8 mouse cellular contexts compared by ENCODE assay signal in genomic region chr16:32665851-32666665, GRCm38 (mm10). TPM values are rescaled to one million over a fixed set of nuclear protein-coding genes. Genes with fewer than 3 reads are reported as not detected.
DNase-seq lines count a peak whose midpoint lies in the region; ATAC-seq and TF ChIP-seq lines count a peak whose summit lies in the region.

No protein-coding gene starts in this region.

- H3K4me3 ChIP-seq in G1E (ENCODE audit: low read depth, low read length), result peak overlapping the region; percentile 61; the same call in 1 of the 2 replicates
- H3K4me3 ChIP-seq in forebrain, embryonic 15.5 days, result no peak overlapping the region
- peak overlapping the region; percentile 89 for H3K4me3 ChIP-seq in megakaryocyte, embryonic 14.5 days (replicated peaks)

- ATAC-seq in G1E (ENCODE audit: extremely low read depth, insufficient number of reproducible peaks, low FRiP score, poor library complexity, severe bottlenecking), result peak; percentile 86
- no peak for ATAC-seq in forebrain, embryonic 15.5 days (replicated peaks)

- H3K36me3 ChIP-seq in G1E (replicated peaks), result peaks cover 76% of the 10 kb centered on the region
- peaks cover 11% of the 10 kb centered on the region for H3K36me3 ChIP-seq in forebrain, embryonic 15.5 days
- peaks cover 63% of the 10 kb centered on the region for H3K36me3 ChIP-seq in megakaryocyte, embryonic 14.5 days (replicated peaks; ENCODE audit: low read length)

- peak overlapping the region; percentile 29 for H3K27ac ChIP-seq in forebrain, embryonic 15.5 days (replicated peaks)

- no peaks in the 10 kb centered on the region for H3K27me3 ChIP-seq in G1E (ENCODE audit: insufficient read depth, low read length)
- no peaks in the 10 kb centered on the region for H3K27me3 ChIP-seq in forebrain, embryonic 15.5 days
- no peaks in the 10 kb centered on the region for H3K27me3 ChIP-seq in megakaryocyte, embryonic 14.5 days (replicated peaks)

- H3K9me3 ChIP-seq in G1E (replicated peaks), result no peaks in the 10 kb centered on the region
- no peaks in the 10 kb centered on the region for H3K9me3 ChIP-seq in forebrain, embryonic 15.5 days
- no peaks in the 10 kb centered on the region for H3K9me3 ChIP-seq in megakaryocyte, embryonic 14.5 days

- WGBS in forebrain, embryonic 15.5 days, result 44% methylated on average over 11 of the region's 11 CpGs

- TF ChIP-seq CTCF in G1E (IDR thresholded peaks at IDR 0.05; ENCODE audit: low read depth, low read length), result no peak

- H3K4me1 ChIP-seq in G1E (ENCODE audit: insufficient read depth, low read depth, low read length), result peaks cover 96% of the 10 kb centered on the region
- H3K4me1 ChIP-seq in forebrain, embryonic 15.5 days, result peaks cover 66% of the 10 kb centered on the region
- H3K4me1 ChIP-seq in megakaryocyte, embryonic 14.5 days, result peaks cover 100% of the 10 kb centered on the region

- no peak overlapping the region for H3K9ac ChIP-seq in forebrain, embryonic 15.5 days (replicated peaks)

- peak; percentile 56 for DNase-seq in adrenal gland, adult 2 months
- no peak for DNase-seq in adrenal gland, adult 18-20 months (ENCODE audit: low spot score in 2 of 2)
- DNase-seq in G1E (ENCODE audit: low spot score), result peak; percentile 79
- DNase-seq in kidney, adult 9 months, result peak; percentile 60
- no peak for DNase-seq in thymus, adult 18-20 months
- DNase-seq in layer of hippocampus, adult 18-20 months (ENCODE audit: low spot score in 2 of 2), result no peak

- no peak overlapping the region for H3K4me2 ChIP-seq in forebrain, embryonic 15.5 days (replicated peaks)

RNA-seq across cellular contexts. Expression of gene Tnk2, which starts 22.4 kb away (rescaled TPM):
- 10 to 100 TPM; 26.5 to 47.4 TPM for total RNA-seq in adrenal gland, adult 2 months (2021)
- polyA plus RNA-seq in adrenal gland, adult 2 months (2012; rRNA removed), result 100 and 110 TPM in 2 replicates
- 10 to 100 TPM; 29.9 to 33.1 TPM for total RNA-seq in adrenal gland, adult 18-20 months (2021)
- total RNA-seq in G1E (2014; fragmentation: Nextera tagmentation) (27.3 and 31.5 TPM in 2 replicates), G1E (2017) (11.8 and 13.4 TPM in 2 replicates)
- polyA plus RNA-seq in G1E (2012), result 197 and 236 TPM in 2 replicates
- polyA plus RNA-seq in forebrain, embryonic 15.5 days (2015; fragmentation: Nextera tagmentation; extraction: Ambion mirVana), result 16.0 and 20.4 TPM in 2 replicates
- 230 and 1,256 TPM in 2 replicates for polyA plus RNA-seq in megakaryocyte, embryonic 14.5 days (2012; ENCODE audit: insufficient read depth, low replicate concordance)
- 100 to 1,000 TPM; 227 to 233 TPM for total RNA-seq in layer of hippocampus, adult 18-20 months (2021)

RNA-seq across cellular contexts. Expression of gene Tfrc, which starts 57.3 kb away (rescaled TPM):
- 10 to 100 TPM; 25.5 to 62.9 TPM for total RNA-seq in adrenal gland, adult 2 months (2021)
- polyA plus RNA-seq in adrenal gland, adult 2 months (2012; rRNA removed), result 0.99 and 1.2 TPM in 2 replicates
- total RNA-seq in adrenal gland, adult 18-20 months (2021), result 10 to 100 TPM; 19.8 to 34.3 TPM
- 418 and 507 TPM in 2 replicates for total RNA-seq in G1E (2014; fragmentation: Nextera tagmentation)
- 571 and 620 TPM in 2 replicates for total RNA-seq in G1E (2017)
- 3.9 and 14.2 TPM in 2 replicates for polyA plus RNA-seq in G1E (2012)
- 28.3 and 33.1 TPM in 2 replicates for polyA plus RNA-seq in forebrain, embryonic 15.5 days (2015; fragmentation: Nextera tagmentation; extraction: Ambion mirVana)
- 1.3 and 4.3 TPM in 2 replicates for polyA plus RNA-seq in megakaryocyte, embryonic 14.5 days (2012; ENCODE audit: insufficient read depth, low replicate concordance)
- total RNA-seq in layer of hippocampus, adult 18-20 months (2021), result 10 to 100 TPM; 37.3 to 43.2 TPM

Comparison
In these comparisons a context has a peak if more than half of its experiments do, and no peak if none do; other contexts are left out.
1. DNase-seq: peak in adrenal gland, adult 2 months (single experiment), G1E (single experiment) and kidney, adult 9 months (single experiment); none in adrenal gland, adult 18-20 months (0 of 2), thymus, adult 18-20 months (0 of 2) and layer of hippocampus, adult 18-20 months (0 of 2).
2. RNA of gene Tnk2, which starts 22.4 kb away (total RNA-seq): 227 to 233 TPM in layer of hippocampus, adult 18-20 months; 26.5 to 47.4 TPM in adrenal gland, adult 2 months, 29.9 to 33.1 TPM in adrenal gland, adult 18-20 months and 11.8 to 31.5 TPM in G1E; every median in the first group is over 4 times any median in the second.
3. RNA of gene Tfrc, which starts 57.3 kb away (total RNA-seq): 418 to 620 TPM in G1E; 25.5 to 62.9 TPM in adrenal gland, adult 2 months, 37.3 to 43.2 TPM in layer of hippocampus, adult 18-20 months and 19.8 to 34.3 TPM in adrenal gland, adult 18-20 months; every median in the first group is over 4 times any median in the second.